Mouse (Mus musculus): ENCODE data around the gene Tmem147. TPM values are rescaled to one million over a fixed set of nuclear protein-coding genes. Genes with fewer than 3 reads are reported as not detected.
A peak's percentile ranks its signal among the peaks of the same experiment; 100 is the strongest.

The Tmem147 gene
- total and polyA plus RNA-seq, 3 experiments = 40.1 to 67.7 (median 47.5) TPM

DNA sequence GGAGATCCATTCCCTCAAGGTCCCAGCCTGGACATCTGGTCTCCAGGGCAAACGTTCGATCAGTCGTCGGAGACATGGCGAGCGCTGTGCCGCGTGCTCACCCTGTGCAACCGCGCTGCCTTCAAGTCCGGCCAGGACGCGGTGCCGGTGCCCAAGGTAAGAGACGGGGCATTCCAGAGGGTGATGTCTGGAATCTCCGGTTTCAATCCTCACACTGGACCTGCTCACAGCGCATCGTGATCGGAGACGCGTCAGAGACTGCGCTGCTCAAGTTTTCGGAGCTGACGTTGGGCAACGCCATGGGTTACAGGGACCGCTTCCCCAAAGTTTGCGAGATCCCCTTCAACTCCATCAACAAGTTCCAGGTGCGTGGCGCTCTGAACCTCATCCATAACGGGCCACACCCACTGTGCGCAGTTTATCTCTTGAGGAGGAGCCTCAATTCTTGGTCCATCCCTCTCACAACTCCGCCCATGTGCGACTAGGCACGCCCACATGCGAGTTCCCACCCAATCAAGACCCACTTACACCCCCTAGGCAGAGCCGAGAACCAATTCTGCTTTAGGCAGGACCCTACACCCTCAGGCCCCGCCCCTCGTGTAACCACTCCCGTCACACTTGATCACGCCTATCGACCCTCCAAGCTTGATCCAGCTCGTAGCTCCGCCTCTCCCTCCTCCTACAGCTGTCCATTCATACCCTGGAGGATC is 12.2 kb downstream of the Tmem147 start:
- Histone ChIP-seq H3K36me3 (replicated peaks) (no peaks in the 10 kb centered on the region), H3K4me3 (ENCODE audit: low read depth, low read length) (peak overlapping the region; percentile 14; the same call in 1 of the 2 replicates), H3K9me3 (replicated peaks) (no peaks in the 10 kb centered on the region), H3K4me1 (ENCODE audit: insufficient read depth, low read depth, low read length) (peaks cover 4% of the 10 kb centered on the region; the same call in 1 of the 2 replicates), H3K27me3 (ENCODE audit: insufficient read depth, low read length) (peaks cover 28% of the 10 kb centered on the region; the same call in 1 of the 2 replicates)
- no peak for ATAC-seq (ENCODE audit: extremely low read depth, insufficient number of reproducible peaks, low FRiP score, poor library complexity, severe bottlenecking)
- TF ChIP-seq GATA1 (IDR thresholded peaks at IDR 0.05; ENCODE audit: borderline replicate concordance, low read length) (no peak), CTCF (IDR thresholded peaks at IDR 0.05; ENCODE audit: low read depth, low read length) (no peak), TAL1 (conservative IDR thresholded peaks at IDR 0.05; ENCODE audit: low read depth, low read length) (no peak), POLR2AphosphoS5 (IDR thresholded peaks at IDR 0.05; ENCODE audit: insufficient replicate concordance, low read depth, low read length) (no peak), GATA2 (IDR thresholded peaks at IDR 0.05; ENCODE audit: borderline replicate concordance, low read depth, low read length) (no peak)
- DNase-seq (ENCODE audit: low spot score) = no peak

DNA sequence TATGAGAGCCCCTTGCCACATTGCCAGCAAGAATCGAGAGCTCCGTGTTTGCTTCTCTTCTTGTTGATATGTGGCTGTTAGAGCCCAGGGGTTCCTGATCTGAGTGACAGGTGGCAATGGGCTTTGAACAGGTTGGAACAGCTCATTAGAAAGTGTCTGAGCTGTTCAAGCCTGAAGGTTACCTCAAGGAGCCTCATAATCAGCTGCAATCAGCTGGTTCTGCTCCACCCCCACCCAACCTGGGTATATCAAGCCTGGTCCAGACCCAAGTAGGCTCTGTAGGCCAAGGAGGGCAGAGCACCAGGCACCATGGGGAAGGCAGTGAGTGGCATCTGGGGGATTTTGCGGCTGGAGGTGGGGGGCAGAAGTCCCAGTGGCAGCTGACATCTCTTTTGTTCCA is 17.4 kb downstream of the Tmem147 start, which contains the start of gene Atp4a:
Gene Atp4a (plus strand): TSS at position 268 of the 400 bp plus-strand sequence.
- no peak for ATAC-seq (ENCODE audit: extremely low read depth, insufficient number of reproducible peaks, low FRiP score, poor library complexity, severe bottlenecking)
- no peaks in the 10 kb centered on the region for H3K4me1 ChIP-seq (ENCODE audit: insufficient read depth, low read depth, low read length)
- no peak within 1 kb of the TSS for H3K4me3 ChIP-seq (ENCODE audit: low read depth, low read length)
- no peaks in the 10 kb centered on the region for H3K9me3 ChIP-seq (replicated peaks)
- no peak for DNase-seq (ENCODE audit: low spot score)
- H3K36me3 ChIP-seq (replicated peaks) = no peaks in the 10 kb centered on the region
- TF ChIP-seq CTCF (IDR thresholded peaks at IDR 0.05; ENCODE audit: low read depth, low read length) = no peak
- TF ChIP-seq GATA1 (IDR thresholded peaks at IDR 0.05; ENCODE audit: borderline replicate concordance, low read length) = no peak
- H3K27me3 ChIP-seq (ENCODE audit: insufficient read depth, low read length) = peaks cover 25% of the 10 kb centered on the region; the same call in 1 of the 2 replicates

GRCm38 (mm10) chr7:30707441-30707840 is 21.9 kb downstream of the Tmem147 start:
- Histone ChIP-seq H3K36me3 (replicated peaks) (no peaks in the 10 kb centered on the region), H3K4me1 (ENCODE audit: insufficient read depth, low read depth, low read length) (peaks cover 4% of the 10 kb centered on the region; the same call in 1 of the 2 replicates), H3K9me3 (replicated peaks) (no peaks in the 10 kb centered on the region), H3K4me3 (ENCODE audit: low read depth, low read length) (no peak overlapping the region), H3K27me3 (ENCODE audit: insufficient read depth, low read length) (peaks cover 18% of the 10 kb centered on the region; the same call in 1 of the 2 replicates)
- TF ChIP-seq CTCF (IDR thresholded peaks at IDR 0.05; ENCODE audit: low read depth, low read length) (no peak), GATA1 (IDR thresholded peaks at IDR 0.05; ENCODE audit: borderline replicate concordance, low read length) (no peak), POLR2AphosphoS5 (IDR thresholded peaks at IDR 0.05; ENCODE audit: insufficient replicate concordance, low read depth, low read length) (no peak), GATA2 (IDR thresholded peaks at IDR 0.05; ENCODE audit: borderline replicate concordance, low read depth, low read length) (no peak), TAL1 (conservative IDR thresholded peaks at IDR 0.05; ENCODE audit: low read depth, low read length) (no peak)
- no peak for DNase-seq (ENCODE audit: low spot score)
- no peak for ATAC-seq (ENCODE audit: extremely low read depth, insufficient number of reproducible peaks, low FRiP score, poor library complexity, severe bottlenecking)

GRCm38 (mm10) chr7:30706214-30706882 is 23.0 kb downstream of the Tmem147 start:
- no peak for TF ChIP-seq CTCF (IDR thresholded peaks at IDR 0.05; ENCODE audit: low read depth, low read length)
- ATAC-seq (ENCODE audit: extremely low read depth, insufficient number of reproducible peaks, low FRiP score, poor library complexity, severe bottlenecking) (peak; percentile 28), DNase-seq (ENCODE audit: low spot score) (no peak)

GRCm38 (mm10) chr7:30698589-30698988 is 30.8 kb downstream of the Tmem147 start, which contains the start of gene 2200002J24Rik:
Gene 2200002J24Rik (plus strand): TSS chr7:30698926.
- TF ChIP-seq TAL1 (conservative IDR thresholded peaks at IDR 0.05; ENCODE audit: low read depth, low read length) = no peak
- TF ChIP-seq POLR2AphosphoS5 (IDR thresholded peaks at IDR 0.05; ENCODE audit: insufficient replicate concordance, low read depth, low read length) = no peak
- TF ChIP-seq GATA2 (IDR thresholded peaks at IDR 0.05; ENCODE audit: borderline replicate concordance, low read depth, low read length) = no peak
- no peak for TF ChIP-seq GATA1 (IDR thresholded peaks at IDR 0.05; ENCODE audit: borderline replicate concordance, low read length)
- no peak for TF ChIP-seq CTCF (IDR thresholded peaks at IDR 0.05; ENCODE audit: low read depth, low read length)
- ATAC-seq (ENCODE audit: extremely low read depth, insufficient number of reproducible peaks, low FRiP score, poor library complexity, severe bottlenecking) = peak; percentile 54
- no peaks in the 10 kb centered on the region for H3K36me3 ChIP-seq (replicated peaks)
- peak; percentile 27 for DNase-seq (ENCODE audit: low spot score)
- H3K4me3 ChIP-seq (ENCODE audit: low read depth, low read length) = no peak within 1 kb of the TSS
- H3K27me3 ChIP-seq (ENCODE audit: insufficient read depth, low read length) = peaks cover 3% of the 10 kb centered on the region; the same call in 1 of the 2 replicates
- no peaks in the 10 kb centered on the region for H3K9me3 ChIP-seq (replicated peaks)
- peaks cover 4% of the 10 kb centered on the region; the same call in 1 of the 2 replicates for H3K4me1 ChIP-seq (ENCODE audit: insufficient read depth, low read depth, low read length)

More at GRCm38 (mm10) chr7:30706214-30706882, 23.0 kb downstream of the Tmem147 start:
- no peaks in the 10 kb centered on the region for H3K9me3 ChIP-seq (replicated peaks)
- H3K4me3 ChIP-seq (ENCODE audit: low read depth, low read length) = no peak overlapping the region
- H3K27me3 ChIP-seq (ENCODE audit: insufficient read depth, low read length) = peaks cover 15% of the 10 kb centered on the region
- peaks cover 4% of the 10 kb centered on the region; the same call in 1 of the 2 replicates for H3K4me1 ChIP-seq (ENCODE audit: insufficient read depth, low read depth, low read length)
- H3K36me3 ChIP-seq (replicated peaks) = no peaks in the 10 kb centered on the region

- TF ChIP-seq GATA1 (IDR thresholded peaks at IDR 0.05; ENCODE audit: borderline replicate concordance, low read length) = no peak
- TF ChIP-seq TAL1 (conservative IDR thresholded peaks at IDR 0.05; ENCODE audit: low read depth, low read length) = no peak
- TF ChIP-seq GATA2 (IDR thresholded peaks at IDR 0.05; ENCODE audit: borderline replicate concordance, low read depth, low read length) = no peak
- no peak for TF ChIP-seq CTCF (IDR thresholded peaks at IDR 0.05; ENCODE audit: low read depth, low read length)
- no peak for TF ChIP-seq POLR2AphosphoS5 (IDR thresholded peaks at IDR 0.05; ENCODE audit: insufficient replicate concordance, low read depth, low read length)
- H3K9me3 ChIP-seq (replicated peaks) = no peaks in the 10 kb centered on the region
- no peak; the same call in 1 of the 2 replicates for ATAC-seq (ENCODE audit: extremely low read depth, insufficient number of reproducible peaks, low FRiP score, poor library complexity, severe bottlenecking)
- peaks cover 3% of the 10 kb centered on the region; the same call in 1 of the 2 replicates for H3K27me3 ChIP-seq (ENCODE audit: insufficient read depth, low read length)
- DNase-seq (ENCODE audit: low spot score) = no peak
- peaks cover 4% of the 10 kb centered on the region; the same call in 1 of the 2 replicates for H3K4me1 ChIP-seq (ENCODE audit: insufficient read depth, low read depth, low read length)
- H3K4me3 ChIP-seq (ENCODE audit: low read depth, low read length) = no peak overlapping the region
- no peaks in the 10 kb centered on the region for H3K36me3 ChIP-seq (replicated peaks)
Measured at GRCm38 (mm10) chr7:30698101-30698500, 31.2 kb downstream of the Tmem147 start.

Data from G1E (cell line).